Mouse (Mus musculus): ENCODE data around the gene Arf1. TPM values are rescaled to one million over a fixed set of nuclear protein-coding genes. Genes with fewer than 3 reads are reported as not detected.
A peak's percentile ranks its signal among the peaks of the same experiment; 100 is the strongest.

Arf1 gene
- total RNA-seq, 4 experiments from 2014 or later, result 244 to 252 (median 245) TPM

- DNase-seq (ENCODE audit: low spot score in 2 of 2), result no peak
Measured at GRCm38 (mm10) chr11:59192059-59192386, 36.0 kb downstream of the Arf1 start, which contains the start of gene Guk1. Gene Guk1 (minus strand): TSS chr11:59192212.

- peak; percentile 80 to 87 for DNase-seq (ENCODE audit: low spot score in 2 of 2)
Measured at GRCm38 (mm10) chr11:59191231-59192058, 36.6 kb downstream of the Arf1 start.

GRCm38 (mm10) chr11:59187706-59188105 is 40.4 kb downstream of the Arf1 start:
- no peak for DNase-seq (ENCODE audit: low spot score in 2 of 2)

- DNase-seq (ENCODE audit: low spot score in 2 of 2), result no peak
Measured at GRCm38 (mm10) chr11:59185490-59185889, 42.6 kb downstream of the Arf1 start.

- peak; percentile 65 to 76 for DNase-seq (ENCODE audit: low spot score in 2 of 2)
Measured at GRCm38 (mm10) chr11:59183821-59184220, 44.2 kb downstream of the Arf1 start.

GRCm38 (mm10) chr11:59182864-59183331 is 45.2 kb downstream of the Arf1 start, which contains the start of gene Gjc2:
Gene Gjc2 (minus strand): TSS chr11:59183213.
- DNase-seq (ENCODE audit: low spot score in 2 of 2), result peak; percentile 43 to 60

GRCm38 (mm10) chr11:59176921-59177320 is 51.1 kb downstream of the Arf1 start:
- DNase-seq (ENCODE audit: low spot score in 2 of 2), result no peak

GRCm38 (mm10) chr11:59176475-59176874 is 51.6 kb downstream of the Arf1 start:
- DNase-seq (ENCODE audit: low spot score in 2 of 2), result no peak

GRCm38 (mm10) chr11:59174189-59174838 is 53.8 kb downstream of the Arf1 start:
- DNase-seq (ENCODE audit: low spot score in 2 of 2), result no peak

GRCm38 (mm10) chr11:59170549-59170948 is 57.5 kb downstream of the Arf1 start:
- DNase-seq (ENCODE audit: low spot score in 2 of 2), result no peak

- DNase-seq (ENCODE audit: low spot score in 2 of 2), result no peak
Measured at GRCm38 (mm10) chr11:59169807-59170206, 58.3 kb downstream of the Arf1 start.

GRCm38 (mm10) chr11:59165616-59166241 is 62.3 kb downstream of the Arf1 start:
- DNase-seq (ENCODE audit: low spot score in 2 of 2), result no peak

GRCm38 (mm10) chr11:59164384-59164783 is 63.7 kb downstream of the Arf1 start:
- DNase-seq (ENCODE audit: low spot score in 2 of 2), result no peak

GRCm38 (mm10) chr11:59163255-59164236 is 64.5 kb downstream of the Arf1 start, which contains the start of gene Iba57:
Gene Iba57 (minus strand): TSS chr11:59163739.
- DNase-seq (ENCODE audit: low spot score in 2 of 2), result peak; percentile 97 to 99

GRCm38 (mm10) chr11:59162443-59163254 is 65.4 kb downstream of the Arf1 start:
- no peak for DNase-seq (ENCODE audit: low spot score in 2 of 2)

Other genes starting within 250 kb of the Arf1 start
- 1,000 to 10,000 TPM; 2,003 to 2,639 (median 2,223) TPM for gene Obscn, start 91.9 kb downstream of the Arf1 start, total RNA-seq (2022)
- 1 to 10 TPM; 6.1 to 7.4 (median 7.0) TPM for gene Iba57, start 64.5 kb downstream of the Arf1 start, total RNA-seq (2022)
- under 1 TPM in 1 of 4 experiments, not detected in 3; 0.16 TPM for gene Gjc2, start 45.1 kb downstream of the Arf1 start, total RNA-seq (2022)
- gene Guk1, start 36.1 kb downstream of the Arf1 start, total RNA-seq (2022), result 10 to 100 TPM; 36.2 to 43.1 (median 36.8) TPM
- gene Mrpl55, start 25.8 kb downstream of the Arf1 start, total RNA-seq (2022), result 10 to 100 TPM; 51.9 to 58.6 (median 56.0) TPM
- 1 to 10 TPM; 1.9 to 3.1 (median 2.5) TPM for gene 2310033P09Rik, start 19.9 kb downstream of the Arf1 start, total RNA-seq (2022)
- gene Wnt3a, start 62.5 kb upstream of the Arf1 start, total RNA-seq (2022), result not detected
- gene Wnt9a, start 78.7 kb upstream of the Arf1 start, total RNA-seq (2022), result 10 to 100 TPM in 1 of 4 experiments, 1 to 10 TPM in 3; 8.9 to 13.2 (median 9.5) TPM
- gene Prss38, start 147.4 kb upstream of the Arf1 start, total RNA-seq (2022), result not detected
- gene Jmjd4, start 221.8 kb upstream of the Arf1 start, total RNA-seq (2022), result 10 to 100 TPM in 2 of 4 experiments, 1 to 10 TPM in 2; 8.5 to 10.7 (median 9.6) TPM
- 10 to 100 TPM; 22.8 to 26.9 (median 26.3) TPM for gene Snap47, start 222.9 kb upstream of the Arf1 start, total RNA-seq (2022)
- 1 to 10 TPM; 2.6 to 2.9 (median 2.8) TPM for gene Zfp867, start 244.2 kb upstream of the Arf1 start, total RNA-seq (2022)